Mouse (Mus musculus): ENCODE measurements around the gene Anxa9.

The Anxa9 gene

DNA sequence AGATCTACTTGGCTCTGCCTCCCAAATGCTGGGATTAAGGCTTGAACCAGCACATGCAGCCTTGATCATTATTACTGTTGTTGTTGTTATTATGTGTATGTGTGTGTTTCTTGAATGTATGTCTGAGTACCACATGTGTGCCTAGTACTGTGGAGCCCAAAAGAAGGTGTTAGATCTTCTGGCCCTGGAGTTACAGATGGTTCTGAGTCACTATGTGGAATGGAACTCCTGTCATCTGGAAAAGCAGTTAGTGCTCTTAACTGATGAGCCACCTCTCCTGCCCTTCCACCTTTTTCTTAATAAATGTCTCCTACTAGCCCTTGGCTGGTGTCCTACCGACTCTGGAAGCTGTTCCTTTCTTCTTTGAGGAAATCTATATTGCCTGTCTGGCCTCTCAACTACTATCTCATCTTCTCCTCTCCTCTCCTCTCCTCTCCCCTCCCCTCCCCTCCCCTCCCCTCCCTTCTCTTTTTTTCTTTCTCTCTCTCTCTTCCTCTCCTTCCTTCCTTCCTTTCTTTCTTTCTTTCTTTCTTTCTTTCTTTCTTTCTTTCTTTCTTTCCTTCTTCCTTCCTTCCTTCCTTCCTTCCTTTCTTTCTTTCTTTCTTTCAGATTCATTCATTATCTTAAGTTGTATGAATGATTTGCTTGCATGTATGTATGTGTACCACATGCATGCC is 59.2 kb downstream of the Anxa9 start:
- ATAC-seq (ENCODE audit: low TSS enrichment): no peak

- 0 out of 2 replicates have a peak, but pooled peaks have one; percentile 38 for ATAC-seq (ENCODE audit: low TSS enrichment)
Observed at GRCm38 (mm10) chr3:95246465-95247231, 60.3 kb downstream of the Anxa9 start.

Measured in frontal cortex, adult (tissue).